Mouse (Mus musculus): Measurements from ENCODE around the gene Fcf1. TPM values are rescaled to one million over a fixed set of nuclear protein-coding genes. Genes with fewer than 3 reads are reported as not detected.

The Fcf1 gene
- polyA plus RNA-seq, 1 experiment from 2014 or later = 162 TPM

DNA sequence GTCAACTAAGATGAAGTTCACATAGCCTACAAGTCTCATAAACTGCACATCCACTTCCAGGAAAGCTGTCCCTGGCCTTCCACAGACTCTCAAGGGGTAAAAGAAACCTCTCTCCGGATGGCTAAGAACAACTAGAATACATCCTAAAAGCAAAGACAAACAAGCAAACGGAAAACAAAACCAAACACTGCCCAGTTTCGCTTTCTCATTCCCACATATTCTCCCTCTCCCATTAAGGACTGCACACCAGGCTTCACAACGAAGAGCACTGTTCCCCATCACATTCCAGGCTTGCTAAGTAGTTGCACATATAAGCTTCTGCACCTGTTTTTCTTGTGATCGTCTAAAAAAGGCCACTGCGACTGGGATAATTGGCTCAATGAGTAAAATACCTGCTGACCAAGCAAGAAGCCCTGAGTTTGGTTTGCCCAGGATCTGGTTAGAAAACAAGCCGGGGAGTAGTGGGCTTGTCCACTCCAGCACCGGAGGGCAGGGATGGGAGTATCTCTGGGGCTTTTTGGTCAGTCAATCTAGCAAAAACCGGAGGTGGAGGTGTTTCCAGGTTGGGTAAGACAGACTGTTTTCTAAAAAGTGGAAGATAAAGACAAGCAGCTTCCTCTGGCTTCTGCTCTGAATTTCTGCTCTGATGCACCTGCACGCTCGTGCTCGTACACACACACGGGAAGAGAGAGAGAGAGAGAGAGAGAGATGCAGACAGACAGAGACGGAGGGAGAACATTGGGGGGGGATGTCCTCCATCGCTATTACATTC, 855 bp upstream of the Fcf1 start:
- peak overlapping the region; percentile 79 for H3K9ac ChIP-seq (replicated peaks)
- WGBS = 30% methylated on average over 15 of the region's 15 CpGs
- H3K27ac ChIP-seq = no peak overlapping the region
- H3K4me1 ChIP-seq (replicated peaks) = peaks cover 13% of the 10 kb centered on the region
- H3K9me3 ChIP-seq = no peaks in the 10 kb centered on the region
- ATAC-seq (ENCODE audit: insufficient number of reproducible peaks, insufficient read depth, low FRiP score, low TSS enrichment, low read depth) = no peak
- peaks cover 25% of the 10 kb centered on the region for H3K36me3 ChIP-seq
- peak overlapping the region; percentile 86 for H3K4me3 ChIP-seq (replicated peaks)
- H3K27me3 ChIP-seq = no peaks in the 10 kb centered on the region
- H3K4me2 ChIP-seq = peak overlapping the region; percentile 95

DNA sequence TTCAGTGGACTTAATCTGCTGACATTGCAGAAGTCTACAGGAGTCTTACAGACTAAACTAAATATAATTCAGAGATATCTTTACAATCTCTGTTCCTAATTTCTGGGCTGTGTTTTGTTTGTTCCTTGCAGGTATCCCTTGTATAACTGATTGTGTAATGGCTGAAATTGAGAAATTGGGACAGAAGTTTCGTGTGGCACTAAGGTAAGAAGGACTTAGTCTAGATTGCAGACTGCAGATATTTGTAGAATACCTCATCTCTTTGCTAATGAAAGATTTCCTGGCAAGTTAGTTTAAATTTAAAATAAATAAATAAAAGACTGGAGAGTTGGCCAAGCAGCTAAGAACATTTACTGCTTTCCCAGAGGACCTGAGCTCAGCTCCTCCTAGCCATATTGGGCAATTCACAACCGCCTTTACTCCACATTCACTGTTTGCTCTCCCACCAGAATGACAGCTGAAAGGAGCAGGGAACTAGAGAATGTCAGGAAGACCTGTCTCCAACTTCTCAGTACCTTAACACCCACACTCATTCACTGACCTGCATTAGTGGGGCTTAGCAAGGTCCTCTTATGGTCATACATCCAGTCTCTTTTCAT, 8.7 kb downstream of the Fcf1 start:
- WGBS = 87% methylated on average over 2 of the region's 2 CpGs
- no peak overlapping the region for H3K9ac ChIP-seq (replicated peaks)
- H3K27ac ChIP-seq = no peak overlapping the region
- H3K9me3 ChIP-seq = no peaks in the 10 kb centered on the region
- peaks cover 93% of the 10 kb centered on the region for H3K36me3 ChIP-seq
- ATAC-seq (ENCODE audit: insufficient number of reproducible peaks, insufficient read depth, low FRiP score, low TSS enrichment, low read depth) = no peak
- no peak overlapping the region for H3K4me2 ChIP-seq
- no peak overlapping the region for H3K4me3 ChIP-seq (replicated peaks)
- no peaks in the 10 kb centered on the region for H3K4me1 ChIP-seq (replicated peaks)
- H3K27me3 ChIP-seq = no peaks in the 10 kb centered on the region

DNA sequence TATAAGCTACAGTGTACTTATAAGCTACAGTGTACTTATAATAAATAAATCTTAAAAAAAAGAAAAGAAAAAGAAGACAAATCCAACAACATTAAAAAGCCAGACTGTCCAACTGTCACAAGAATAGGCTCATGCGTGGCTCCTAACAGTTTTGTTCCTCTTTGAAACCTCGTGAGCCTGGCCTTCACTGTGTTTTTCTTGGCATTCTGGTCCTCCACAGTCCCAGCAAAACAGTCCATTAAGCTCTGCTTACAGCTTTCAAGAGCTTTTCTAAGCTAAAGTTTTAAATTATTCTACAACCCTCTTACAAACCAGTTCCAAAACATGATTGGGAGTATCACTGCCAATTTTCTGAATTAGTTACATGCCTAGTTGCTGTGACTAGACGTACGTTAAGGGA, 18.8 kb downstream of the Fcf1 start:
- ATAC-seq (ENCODE audit: insufficient number of reproducible peaks, insufficient read depth, low FRiP score, low TSS enrichment, low read depth) = no peak
- 0 out of 2 replicates have a peak, but pooled peaks cover 3% of the 10 kb centered on the region for H3K27me3 ChIP-seq
- 80% methylated on average over 4 of the region's 4 CpGs for WGBS
- H3K27ac ChIP-seq = no peak overlapping the region
- no peak overlapping the region for H3K4me3 ChIP-seq (replicated peaks)
- no peaks in the 10 kb centered on the region for H3K4me1 ChIP-seq (replicated peaks)
- H3K9ac ChIP-seq (replicated peaks) = no peak overlapping the region
- peaks cover 4% of the 10 kb centered on the region for H3K36me3 ChIP-seq
- no peaks in the 10 kb centered on the region for H3K9me3 ChIP-seq
- H3K4me2 ChIP-seq = no peak overlapping the region

DNA sequence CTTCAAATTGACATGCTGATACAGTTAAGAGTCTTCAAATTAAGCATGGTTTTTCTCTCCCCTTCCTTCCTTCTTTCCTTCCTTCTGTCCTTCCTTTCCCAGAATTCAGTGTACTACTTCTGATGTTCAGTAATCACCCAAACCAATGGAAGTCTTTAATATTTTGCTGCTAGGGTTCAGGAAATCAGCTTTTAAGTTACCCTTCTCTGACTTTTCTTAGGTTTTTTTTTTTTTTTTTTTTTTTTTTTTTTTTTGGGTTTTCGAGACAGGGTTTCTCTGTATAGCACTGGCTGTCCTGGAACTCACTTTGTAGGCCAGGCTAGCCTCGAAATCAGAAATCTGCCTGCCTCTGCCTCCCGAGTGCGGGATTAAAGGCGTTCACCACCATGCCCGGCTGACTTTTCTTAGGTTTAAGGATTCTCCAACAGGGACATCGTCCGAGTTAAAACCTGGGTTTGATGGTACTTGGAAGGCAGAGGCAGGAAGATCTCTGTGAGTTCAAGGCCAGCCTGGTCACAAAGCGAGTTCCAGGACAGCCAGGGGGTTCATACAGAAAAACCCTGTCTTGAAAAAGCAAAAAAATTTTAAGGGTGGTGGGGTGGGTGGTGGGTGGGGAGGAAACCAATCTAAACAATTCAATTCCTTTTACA, 24.5 kb downstream of the Fcf1 start:
- 85% methylated on average over 9 of the region's 9 CpGs for WGBS
- Histone ChIP-seq H3K9me3 (no peaks in the 10 kb centered on the region), H3K4me3 (replicated peaks) (peak overlapping the region; percentile 94), H3K36me3 (peaks cover 9% of the 10 kb centered on the region; the same call in 1 of the 2 replicates), H3K27ac (no peak overlapping the region), H3K4me2 (peak overlapping the region; percentile 45), H3K4me1 (replicated peaks) (peaks cover 21% of the 10 kb centered on the region), H3K9ac (replicated peaks) (0 out of 2 replicates have a peak overlapping the region, but pooled peaks have one; percentile 34), H3K27me3 (no peaks in the 10 kb centered on the region)
- ATAC-seq (ENCODE audit: insufficient number of reproducible peaks, insufficient read depth, low FRiP score, low TSS enrichment, low read depth) = no peak

DNA sequence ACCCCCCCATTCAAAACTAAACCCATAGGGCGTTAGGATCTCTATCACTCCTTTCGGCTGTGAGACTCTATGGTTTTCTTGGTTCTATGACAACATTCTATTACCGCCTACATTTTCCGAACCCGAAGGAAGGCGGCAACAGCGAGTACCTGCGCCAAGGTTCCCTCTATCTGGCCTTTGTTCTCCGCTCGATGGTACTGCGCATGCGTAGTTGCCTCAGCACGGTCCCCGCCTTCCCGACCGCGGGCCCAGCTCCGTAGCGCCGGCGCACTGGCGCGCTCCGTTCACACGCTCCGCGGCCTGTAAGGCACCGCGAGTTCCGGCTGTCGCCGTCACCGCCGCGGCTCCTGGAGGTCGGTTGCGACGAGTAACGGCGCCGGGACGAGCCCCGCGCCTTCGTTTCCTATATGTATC, 25.4 kb downstream of the Fcf1 start, which contains the start of gene Ylpm1:
TSS of gene Ylpm1 (plus strand) at position 239 of the 414 bp plus-strand sequence.
- Histone ChIP-seq H3K9me3 (no peaks in the 10 kb centered on the region), H3K27ac (peak within 1 kb of the TSS; percentile 88), H3K4me1 (replicated peaks) (peaks cover 21% of the 10 kb centered on the region), H3K27me3 (no peaks in the 10 kb centered on the region), H3K9ac (replicated peaks) (peak within 1 kb of the TSS; percentile 98), H3K36me3 (peaks cover 11% of the 10 kb centered on the region; the same call in 1 of the 2 replicates), H3K4me2 (peak within 1 kb of the TSS; percentile 98), H3K4me3 (replicated peaks) (peak within 1 kb of the TSS; percentile 94)
- ATAC-seq (ENCODE audit: insufficient number of reproducible peaks, insufficient read depth, low FRiP score, low TSS enrichment, low read depth) = peak; percentile 98
- WGBS = under 1% methylated on average over 45 of the region's 45 CpGs

DNA sequence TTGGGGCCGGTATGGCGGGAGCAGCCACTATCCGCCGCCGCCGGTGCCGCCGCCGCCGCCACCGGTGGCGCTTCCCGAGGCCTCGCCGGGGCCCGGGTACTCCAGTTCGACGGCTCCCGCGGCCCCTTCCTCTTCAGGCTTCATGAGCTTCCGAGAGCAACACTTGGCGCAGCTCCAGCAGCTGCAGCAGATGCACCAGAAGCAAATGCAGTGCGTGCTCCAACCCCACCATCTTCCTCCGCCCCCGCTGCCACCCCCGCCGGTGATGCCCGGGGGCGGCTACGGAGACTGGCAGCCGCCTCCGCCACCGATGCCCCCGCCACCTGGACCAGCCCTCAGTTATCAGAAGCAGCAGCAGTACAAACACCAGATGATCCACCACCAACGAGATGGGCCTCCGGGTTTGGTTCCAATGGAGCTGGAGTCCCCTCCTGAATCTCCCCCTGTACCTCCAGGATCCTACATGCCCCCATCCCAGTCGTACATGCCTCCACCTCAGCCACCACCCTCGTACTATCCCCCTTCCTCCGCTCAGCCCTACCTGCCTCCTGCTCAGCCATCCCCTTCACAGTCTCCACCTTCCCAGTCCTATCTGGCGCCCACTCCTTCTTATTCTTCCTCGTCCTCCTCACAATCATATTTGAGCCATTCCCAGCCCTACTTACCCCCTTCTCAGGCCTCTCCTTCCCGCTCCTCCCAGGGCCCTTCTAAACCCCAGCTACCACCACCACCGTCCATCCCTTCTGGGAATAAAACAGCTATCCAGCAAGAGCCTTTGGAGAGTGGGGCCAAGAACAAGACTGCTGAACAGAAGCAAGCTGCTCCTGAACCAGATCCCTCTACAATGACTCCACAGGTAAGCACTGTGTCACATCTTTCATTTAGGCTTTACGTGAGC, 26.1 kb downstream of the Fcf1 start:
- Histone ChIP-seq H3K9ac (replicated peaks) (peak overlapping the region; percentile 98), H3K4me2 (peak overlapping the region; percentile 98), H3K27ac (peak overlapping the region; percentile 88), H3K4me1 (replicated peaks) (peaks cover 21% of the 10 kb centered on the region), H3K4me3 (replicated peaks) (peak overlapping the region; percentile 94), H3K9me3 (no peaks in the 10 kb centered on the region), H3K27me3 (no peaks in the 10 kb centered on the region), H3K36me3 (peaks cover 11% of the 10 kb centered on the region; the same call in 1 of the 2 replicates)
- ATAC-seq (ENCODE audit: insufficient number of reproducible peaks, insufficient read depth, low FRiP score, low TSS enrichment, low read depth) = peak; percentile 70
- under 1% methylated on average over 44 of the region's 44 CpGs for WGBS

DNA sequence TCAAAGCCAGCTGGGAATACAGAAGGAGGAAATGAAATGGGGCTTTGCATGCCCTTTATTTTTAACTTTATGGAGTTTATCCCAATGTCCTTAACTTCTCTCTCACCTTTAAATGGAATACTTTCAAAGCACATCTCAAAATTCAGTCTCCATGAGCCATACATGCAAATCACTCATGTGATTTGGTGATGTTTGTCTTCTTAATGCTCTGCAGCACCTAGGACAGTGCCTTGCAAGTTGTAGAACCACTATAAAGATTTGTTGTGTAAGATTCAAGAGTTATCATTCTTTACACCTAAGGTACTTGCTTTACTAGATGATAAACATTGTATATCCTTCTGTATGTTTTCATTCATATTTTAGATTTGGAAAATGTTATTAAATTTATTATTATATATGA, 28.4 kb downstream of the Fcf1 start:
- Histone ChIP-seq H3K9me3 (peaks cover 7% of the 10 kb centered on the region; the same call in 1 of the 2 replicates), H3K27me3 (no peaks in the 10 kb centered on the region), H3K9ac (replicated peaks) (no peak overlapping the region), H3K4me2 (peak overlapping the region; percentile 98), H3K4me3 (replicated peaks) (peak overlapping the region; percentile 94), H3K27ac (no peak overlapping the region), H3K4me1 (replicated peaks) (peaks cover 21% of the 10 kb centered on the region), H3K36me3 (peaks cover 21% of the 10 kb centered on the region; the same call in 1 of the 2 replicates)
- no peak for ATAC-seq (ENCODE audit: insufficient number of reproducible peaks, insufficient read depth, low FRiP score, low TSS enrichment, low read depth)

DNA sequence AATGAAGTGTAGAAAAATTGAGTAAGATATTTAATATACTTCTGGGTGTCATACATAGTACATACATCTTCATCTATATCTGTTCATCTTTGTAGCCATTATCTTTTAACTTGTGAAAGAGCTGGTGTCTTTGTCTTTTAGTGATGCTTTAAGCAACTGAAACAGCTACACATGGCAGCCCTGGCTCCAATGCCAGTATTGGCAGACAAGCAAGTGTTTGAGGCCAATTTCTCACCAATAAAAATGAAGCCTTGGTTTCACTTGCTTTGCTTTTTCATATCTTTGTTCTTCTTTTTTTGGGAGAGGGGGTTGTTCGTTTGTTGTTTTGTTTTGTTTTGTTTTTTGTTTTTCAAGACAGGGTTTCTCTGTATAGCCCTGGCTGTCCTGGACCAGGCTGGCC, 35.5 kb downstream of the Fcf1 start:
- Histone ChIP-seq H3K4me2 (no peak overlapping the region), H3K9me3 (peaks cover 10% of the 10 kb centered on the region), H3K36me3 (peaks cover 32% of the 10 kb centered on the region), H3K27ac (no peak overlapping the region), H3K4me1 (replicated peaks) (no peaks in the 10 kb centered on the region), H3K9ac (replicated peaks) (no peak overlapping the region), H3K4me3 (replicated peaks) (no peak overlapping the region), H3K27me3 (no peaks in the 10 kb centered on the region)
- WGBS = 93% methylated on average over 1 of the region's 1 CpGs
- ATAC-seq (ENCODE audit: insufficient number of reproducible peaks, insufficient read depth, low FRiP score, low TSS enrichment, low read depth) = no peak

DNA sequence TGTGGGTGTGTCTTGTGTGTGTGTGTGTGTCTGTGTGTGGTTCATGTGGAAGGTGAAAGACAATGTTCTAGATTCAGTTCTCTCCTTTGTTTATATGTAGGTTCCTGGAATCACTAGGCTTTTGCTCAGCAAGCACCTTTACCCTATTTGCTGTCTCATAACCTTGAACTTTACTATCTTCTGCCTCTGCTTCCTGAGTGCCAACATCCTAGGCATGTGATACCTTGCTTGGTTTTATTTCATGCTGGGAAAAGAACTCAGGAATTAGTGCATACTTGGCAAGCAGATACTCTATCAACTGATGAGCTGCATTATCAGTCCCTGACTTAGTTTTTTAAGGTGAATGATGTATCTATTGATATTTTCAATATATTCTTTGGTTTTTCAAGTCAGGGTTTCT, 36.3 kb downstream of the Fcf1 start:
- no peaks in the 10 kb centered on the region for H3K4me1 ChIP-seq (replicated peaks)
- H3K27ac ChIP-seq = no peak overlapping the region
- H3K36me3 ChIP-seq = peaks cover 41% of the 10 kb centered on the region
- peaks cover 16% of the 10 kb centered on the region for H3K9me3 ChIP-seq
- no peak for ATAC-seq (ENCODE audit: insufficient number of reproducible peaks, insufficient read depth, low FRiP score, low TSS enrichment, low read depth)
- H3K4me2 ChIP-seq = no peak overlapping the region
- H3K9ac ChIP-seq (replicated peaks) = no peak overlapping the region
- no peaks in the 10 kb centered on the region for H3K27me3 ChIP-seq
- H3K4me3 ChIP-seq (replicated peaks) = no peak overlapping the region

DNA sequence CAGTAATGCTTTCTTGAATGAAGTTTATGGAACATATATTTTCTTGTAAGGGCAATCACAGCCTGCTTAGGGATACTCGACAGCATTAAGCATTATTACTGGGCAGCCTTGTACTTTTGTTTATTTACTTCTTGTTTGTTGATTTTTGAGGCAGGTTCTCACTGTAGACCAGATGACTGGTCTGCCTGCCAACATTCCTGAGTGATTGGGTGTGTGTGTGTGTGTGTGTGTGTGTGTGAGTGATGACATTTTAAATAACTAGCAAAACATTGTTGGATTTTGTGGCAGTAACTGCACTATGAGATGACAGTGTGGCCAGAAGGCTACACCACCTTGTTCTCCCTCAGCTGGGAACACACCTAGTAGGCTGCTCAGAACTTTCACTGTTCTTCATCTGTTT, 39.1 kb downstream of the Fcf1 start:
- Histone ChIP-seq H3K27ac (no peak overlapping the region), H3K36me3 (peaks cover 52% of the 10 kb centered on the region), H3K9me3 (peaks cover 9% of the 10 kb centered on the region; the same call in 1 of the 2 replicates), H3K4me2 (no peak overlapping the region), H3K4me1 (replicated peaks) (no peaks in the 10 kb centered on the region), H3K4me3 (replicated peaks) (no peak overlapping the region), H3K27me3 (no peaks in the 10 kb centered on the region), H3K9ac (replicated peaks) (no peak overlapping the region)
- 80% methylated on average over 1 of the region's 1 CpGs for WGBS
- no peak for ATAC-seq (ENCODE audit: insufficient number of reproducible peaks, insufficient read depth, low FRiP score, low TSS enrichment, low read depth)

Data from limb, embryonic 12.5 days (tissue).